Mouse (Mus musculus) adrenal gland, adult 18-20 months (tissue): ENCODE measurements at regions not wholly inside any gene's neighbourhood (a gene's known extent, or its start where the extent isn't known, plus 50 kb on each side); places are given as distances from the start of the nearest gene placed in this dataset.

ENCODE experiments used
- DNase-seq, 2 experiments: peaks; one replicate each; pipeline ENCODE4 v3.0.0; 2021 to 2022; ENCODE audit warnings: low spot score in 2 of 2

DNA sequence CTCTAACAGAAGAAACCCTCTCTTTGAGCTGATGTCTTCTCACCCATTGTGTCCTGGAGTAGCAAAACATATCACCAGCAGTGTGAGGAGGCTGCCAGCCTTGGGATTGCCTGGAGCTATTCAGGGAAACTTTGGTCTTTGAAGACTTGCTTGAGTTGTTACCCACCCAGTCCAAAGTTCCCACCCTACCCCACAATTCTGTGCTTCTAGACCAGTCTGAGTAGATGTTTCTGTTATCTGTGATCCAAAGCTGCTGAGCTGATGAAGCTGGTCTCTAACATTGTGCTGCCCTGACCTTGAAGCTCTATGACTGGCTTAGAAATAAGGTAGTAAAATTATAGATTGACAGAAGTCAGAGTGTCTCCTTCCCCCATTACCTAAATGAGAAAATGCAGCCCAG, 443.8 kb upstream of the Kdm8 start:
- DNase-seq: no peak

DNA sequence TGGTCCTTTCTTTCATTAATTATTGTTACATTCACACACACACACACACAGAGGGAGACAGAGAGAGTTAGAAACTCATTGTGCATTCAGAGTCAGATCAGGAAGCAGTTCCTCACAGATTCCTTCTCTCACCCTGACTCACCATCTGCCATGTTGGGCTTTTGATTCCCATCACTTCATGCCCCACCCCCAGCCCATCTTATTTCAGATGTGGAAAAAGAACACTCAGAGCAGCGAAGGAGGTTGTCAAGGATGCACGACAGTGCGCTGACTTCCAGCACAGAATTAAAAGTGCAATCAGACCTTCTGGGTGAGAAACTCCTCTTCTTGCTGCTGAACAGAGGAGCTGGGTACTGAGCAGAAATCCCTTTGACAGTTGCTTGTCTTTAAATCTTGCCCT, 438.8 kb upstream of the Kdm8 start:
- no peak for DNase-seq

DNA sequence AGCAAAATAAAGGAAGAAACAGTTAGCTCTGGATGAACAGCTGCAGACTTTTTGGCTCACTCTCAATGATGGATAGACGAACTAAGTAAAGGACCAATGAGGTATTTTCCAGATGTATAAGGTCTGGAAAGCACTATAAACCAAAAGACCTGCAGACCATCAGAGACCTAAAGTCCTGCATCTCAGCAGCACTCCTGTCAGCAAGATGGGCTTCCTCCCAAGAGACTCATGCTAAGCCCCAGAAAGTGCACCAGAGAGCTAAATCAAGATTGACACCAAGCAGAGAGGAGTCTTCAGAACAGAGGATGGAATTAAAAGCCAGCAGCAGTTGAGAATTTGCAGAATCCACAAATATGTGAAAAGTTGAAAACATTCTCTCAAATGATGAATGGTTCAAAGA, 425.2 kb upstream of the Kdm8 start:
- no peak for DNase-seq

DNA sequence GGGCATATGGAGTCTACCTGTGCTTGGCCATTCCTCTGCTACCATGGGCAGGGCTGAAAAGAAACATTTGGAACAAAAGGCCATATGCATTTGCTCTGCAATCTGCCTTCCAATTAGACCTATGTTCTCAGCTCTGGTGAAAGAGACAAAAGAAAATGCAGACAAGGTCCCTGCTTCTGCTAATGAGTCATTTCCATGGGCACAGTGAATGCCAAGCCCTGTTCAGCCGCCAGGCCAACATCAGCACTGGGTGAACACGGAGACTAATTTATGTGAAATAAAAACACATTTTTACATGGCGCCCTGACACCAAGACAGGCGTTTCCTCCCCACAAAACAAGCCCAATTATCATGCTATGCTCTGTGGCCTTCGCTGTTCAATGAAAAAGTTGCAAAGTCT, 419.5 kb upstream of the Kdm8 start:
- DNase-seq: no peak

DNA sequence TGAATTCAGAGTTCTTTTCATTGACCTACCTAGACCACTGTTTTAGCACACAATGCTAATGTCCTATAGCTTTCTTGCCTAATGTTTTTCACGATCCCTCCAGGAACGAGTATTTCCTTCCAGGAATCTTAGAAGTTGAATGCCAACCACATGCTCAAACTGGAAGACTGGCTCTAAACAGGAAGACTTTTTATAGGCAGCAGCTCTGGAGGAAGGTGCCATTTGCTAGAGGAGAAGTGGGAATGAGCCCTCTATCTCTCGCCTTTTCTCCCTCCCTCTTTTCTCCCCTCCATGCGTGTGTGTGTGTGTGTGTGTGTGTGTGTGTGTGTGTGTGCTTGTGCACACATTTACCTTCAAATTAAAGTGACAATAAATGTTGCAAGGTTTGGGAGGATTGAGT, 410.7 kb upstream of the Kdm8 start:
- DNase-seq: no peak

DNA sequence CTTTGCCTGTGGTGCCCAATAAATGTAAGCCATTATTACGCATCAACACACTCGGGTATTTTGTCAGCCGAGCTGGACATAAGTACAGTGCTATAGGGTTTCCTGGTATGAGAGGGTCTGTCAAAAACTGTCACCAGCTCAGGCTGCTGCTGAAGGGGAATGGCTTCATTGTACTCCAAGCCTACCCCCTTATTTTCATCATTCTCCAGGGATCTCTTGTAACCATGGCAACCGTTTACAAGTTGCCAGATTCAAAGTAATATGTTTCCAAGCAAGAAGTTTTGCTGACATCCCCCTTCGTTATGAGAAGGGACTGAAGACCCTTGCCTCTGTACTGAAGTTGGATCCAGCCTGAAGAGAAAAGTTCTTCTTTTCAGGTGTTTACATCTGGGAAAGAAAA, 410.3 kb upstream of the Kdm8 start:
- DNase-seq: no peak

DNA sequence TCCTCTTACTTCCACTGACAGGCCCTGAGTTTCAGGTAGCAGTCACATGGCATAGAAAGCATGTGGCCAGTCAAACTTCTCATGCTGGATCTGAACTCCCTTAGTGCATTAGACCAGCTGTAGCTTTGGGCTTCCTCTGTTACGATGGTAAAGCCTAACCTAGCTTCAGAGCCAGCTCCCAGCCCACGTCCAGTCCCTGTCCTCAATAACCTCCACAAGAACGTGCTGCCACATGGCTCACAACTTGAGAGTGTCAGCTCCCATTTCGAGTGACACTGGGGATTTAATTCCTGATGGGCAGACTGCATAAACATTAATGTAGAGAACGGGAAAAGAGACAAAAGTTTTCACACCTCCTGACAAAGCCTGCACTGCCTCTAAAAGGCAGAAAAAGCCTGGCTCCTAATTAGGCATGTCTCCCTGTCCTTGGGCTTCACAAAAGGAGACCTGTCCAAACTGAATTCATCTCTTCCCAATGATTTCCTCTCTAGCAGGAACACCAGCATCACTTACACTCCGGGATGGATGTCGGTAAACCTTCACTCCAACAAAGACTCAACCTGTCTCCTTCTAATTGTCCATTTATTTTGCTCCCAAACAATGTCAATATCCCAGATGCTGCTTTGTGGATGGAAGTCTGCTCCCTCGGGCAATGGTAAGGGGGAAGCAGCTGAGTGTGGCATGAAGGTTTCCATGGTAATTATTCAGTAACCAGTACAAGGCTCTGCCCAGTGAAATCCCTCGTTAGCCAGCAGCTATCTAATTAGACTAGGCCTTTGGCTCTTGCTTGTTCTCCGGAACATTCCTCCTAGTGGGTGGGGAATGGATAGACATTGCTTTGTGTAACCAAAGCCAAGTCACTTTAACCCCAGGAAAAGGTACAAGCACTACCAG, 408.1 kb upstream of the Kdm8 start:
- DNase-seq: no peak

DNA sequence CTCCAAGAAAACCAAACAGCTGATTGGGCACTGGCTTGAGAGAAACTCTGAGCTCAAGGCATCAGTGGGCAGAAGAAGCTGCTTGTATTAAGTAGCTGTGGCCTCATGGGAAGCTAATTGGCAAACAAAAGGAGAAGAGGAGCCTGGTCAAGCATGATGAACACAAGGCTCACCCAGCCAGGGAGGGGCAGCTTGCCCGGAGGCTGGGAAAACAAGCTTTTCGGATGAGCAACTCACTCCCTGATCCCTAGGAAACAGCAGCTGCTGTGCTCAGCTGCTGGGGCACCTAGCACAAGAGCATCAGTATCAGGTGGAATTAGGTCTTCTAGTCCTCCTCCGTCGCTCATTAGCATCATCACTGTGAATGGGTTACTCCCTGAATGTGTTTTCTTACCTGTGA, 405.6 kb upstream of the Kdm8 start:
- DNase-seq: no peak

DNA sequence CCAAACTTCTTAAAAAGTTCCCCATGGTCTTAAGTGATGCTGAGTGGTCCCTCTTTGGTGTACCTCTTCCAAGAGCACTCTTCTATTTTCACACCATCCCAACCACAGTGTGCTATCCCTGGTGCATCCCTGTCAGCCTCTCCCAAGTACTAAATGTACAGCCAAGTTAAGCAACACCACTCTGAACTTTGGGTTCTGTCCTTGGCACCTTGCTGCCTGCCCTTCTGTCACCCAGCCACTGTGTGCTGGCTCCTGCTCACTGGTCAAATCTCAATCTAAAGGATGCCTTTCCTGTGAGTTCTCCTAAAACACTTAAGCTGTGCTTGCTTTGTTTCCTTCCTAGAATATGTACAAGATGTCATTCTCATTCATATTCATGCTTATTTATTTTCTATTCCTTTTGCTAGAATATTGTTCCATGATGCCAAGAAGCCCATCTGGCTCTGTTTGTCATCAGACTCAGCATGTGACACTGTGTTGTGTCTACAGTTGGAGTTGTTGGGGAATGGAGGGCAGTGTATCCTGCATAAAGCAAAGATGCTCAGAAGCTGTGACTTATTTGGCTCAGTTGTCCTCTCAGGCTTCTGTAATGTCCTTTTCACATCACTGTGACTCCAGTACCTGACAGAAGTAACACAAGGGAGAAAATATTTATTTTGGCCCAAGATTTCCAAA, 388.4 kb upstream of the Kdm8 start:
- no peak for DNase-seq

DNA sequence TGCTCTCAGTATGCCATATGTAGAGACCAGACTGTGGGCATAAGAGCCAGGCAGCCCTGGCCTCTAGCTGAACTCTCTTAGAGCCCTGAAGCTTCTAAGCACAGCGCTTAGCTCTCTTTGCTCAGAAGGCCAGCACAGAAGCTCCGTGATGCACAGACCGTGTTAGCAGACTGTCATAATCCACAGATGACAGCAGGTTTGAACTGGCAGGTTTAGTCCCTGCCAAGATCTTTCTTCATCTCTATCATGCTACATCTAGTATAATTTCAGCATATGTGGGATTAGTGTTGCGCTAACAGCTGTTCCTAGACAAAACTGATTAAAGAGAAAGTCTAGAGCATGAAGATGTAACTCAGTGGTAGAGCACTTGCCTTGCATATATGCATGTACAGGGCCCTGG, 342.0 kb upstream of the Kdm8 start:
- no peak for DNase-seq

DNA sequence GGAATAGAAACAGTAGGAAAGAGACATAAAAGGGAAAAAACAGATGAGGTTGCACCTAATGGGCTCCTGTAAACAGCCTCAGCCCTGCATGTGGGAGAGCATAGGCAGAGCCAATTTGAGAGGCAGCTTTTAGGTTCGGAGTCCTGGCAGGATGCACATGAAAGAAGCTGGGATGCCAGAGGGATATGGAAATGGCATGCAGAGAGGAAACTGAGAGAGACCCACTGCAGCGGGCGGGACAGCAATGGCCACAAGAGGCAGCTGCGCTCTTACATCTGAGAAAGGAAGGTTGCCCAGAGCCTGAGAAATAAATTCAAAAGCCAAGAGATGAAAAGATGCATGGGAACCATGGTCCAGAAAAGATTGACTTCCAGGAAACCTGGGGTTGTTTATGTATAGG, 340.5 kb upstream of the Kdm8 start:
- DNase-seq: no peak

DNA sequence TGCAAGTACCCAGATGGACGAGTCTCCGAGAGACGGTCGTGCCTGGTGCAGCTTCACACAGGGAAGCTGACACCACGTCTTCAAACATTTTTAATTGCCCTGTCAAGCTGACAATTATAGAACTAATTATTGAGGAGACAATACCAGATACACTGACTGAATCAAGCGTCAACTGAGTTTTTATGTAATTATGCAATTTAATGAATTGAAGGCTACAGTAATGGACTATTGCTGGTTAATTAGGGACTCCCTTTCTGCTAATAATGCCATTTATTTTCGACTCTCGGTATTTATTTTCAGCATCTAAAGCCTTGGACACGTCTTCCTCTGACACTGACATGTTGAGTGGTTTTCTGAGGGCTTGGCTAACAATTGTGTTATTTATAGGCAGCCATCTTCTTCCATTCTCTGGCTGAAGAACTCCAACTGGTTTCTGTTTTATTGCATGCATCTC, 331.6 kb upstream of the Kdm8 start:
- DNase-seq: no peak

DNA sequence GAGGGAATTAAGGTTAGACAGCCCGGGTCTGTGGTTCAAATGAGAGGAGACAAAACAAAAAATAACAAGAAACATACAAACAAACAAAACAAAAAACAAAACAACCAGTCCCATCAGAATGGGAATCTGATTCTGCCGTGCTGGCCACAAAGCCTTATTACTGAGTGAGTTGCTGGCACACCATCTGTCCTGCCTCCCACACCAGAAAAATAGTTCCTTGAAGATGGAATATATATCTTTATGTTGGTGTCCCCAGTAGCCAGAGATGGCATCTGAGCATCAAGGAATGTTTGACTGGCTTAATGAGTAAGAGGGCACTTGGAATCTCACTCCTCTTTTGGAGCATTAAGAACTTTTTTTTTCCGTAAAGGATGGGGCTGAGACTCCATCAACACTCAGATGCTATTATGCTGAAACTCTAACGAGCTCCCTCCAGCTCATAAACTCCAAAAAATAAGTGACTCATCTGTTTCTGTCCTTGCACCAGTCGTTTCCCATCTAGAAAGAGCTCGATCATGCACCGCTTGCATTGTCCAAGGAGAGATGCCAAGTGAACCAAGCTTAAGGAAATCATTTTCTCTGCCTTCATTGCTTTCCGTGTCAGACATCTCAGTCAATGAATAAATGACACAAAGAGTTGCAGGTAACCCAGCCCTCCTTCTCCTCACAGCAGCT, 329.0 kb upstream of the Kdm8 start:
- no peak for DNase-seq

DNA sequence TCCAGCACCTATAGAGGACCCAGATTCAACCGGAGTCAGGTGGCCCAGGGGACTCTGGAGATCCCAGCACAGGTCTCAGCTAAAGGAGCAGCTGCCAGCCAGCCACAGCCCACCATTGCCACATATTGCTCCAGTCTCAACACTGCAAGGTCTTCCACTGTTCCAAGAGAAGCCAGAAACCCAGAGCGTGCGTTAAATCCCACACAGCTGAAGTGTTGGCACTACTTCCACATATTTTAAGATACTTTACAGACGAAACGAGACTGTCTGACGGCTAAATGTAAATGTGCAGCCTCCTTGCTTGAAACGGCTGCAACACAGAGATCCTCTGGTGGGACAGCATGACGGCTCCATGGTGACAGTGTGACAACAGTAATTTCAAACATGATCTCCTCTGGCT, 327.3 kb upstream of the Kdm8 start:
- DNase-seq: no peak

DNA sequence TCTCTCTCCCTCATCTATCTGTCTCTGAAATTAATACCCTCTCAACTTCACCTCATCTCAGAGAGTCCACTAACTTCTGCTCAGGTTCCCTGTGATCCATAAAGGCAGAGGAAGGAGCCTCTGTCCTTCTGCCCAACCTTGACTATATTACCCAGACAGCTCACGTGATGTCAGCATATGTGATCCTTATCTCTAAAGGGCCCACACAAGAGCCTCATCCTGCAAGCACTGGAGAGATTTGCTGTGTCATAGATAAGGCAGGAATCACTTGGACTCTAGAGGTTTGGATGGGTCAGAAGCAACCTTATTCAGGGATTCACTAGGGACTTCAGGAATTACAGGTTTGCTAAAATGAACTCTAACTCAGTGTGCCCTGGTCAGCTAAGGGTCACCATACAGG, 315.3 kb upstream of the Kdm8 start:
- no peak for DNase-seq

DNA sequence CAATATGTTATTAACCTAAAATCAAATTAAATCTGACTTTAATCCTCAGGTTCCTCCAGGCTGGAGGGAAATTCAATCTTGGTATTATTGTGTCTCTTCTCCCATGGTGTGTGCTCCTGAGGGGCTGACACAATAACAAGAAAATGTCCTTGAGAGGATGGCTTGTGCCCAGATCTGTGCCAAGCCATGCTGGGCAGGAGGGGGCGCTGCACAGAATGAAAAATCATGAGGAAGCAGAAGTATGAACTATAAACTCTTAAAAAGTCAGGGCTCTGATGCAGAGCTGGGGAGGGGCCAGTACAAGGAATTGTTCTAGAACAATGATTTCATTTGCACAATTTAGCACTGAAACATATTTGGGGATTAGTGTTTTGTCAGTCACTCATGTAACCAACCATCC, 312.5 kb upstream of the Kdm8 start:
- no peak for DNase-seq

DNA sequence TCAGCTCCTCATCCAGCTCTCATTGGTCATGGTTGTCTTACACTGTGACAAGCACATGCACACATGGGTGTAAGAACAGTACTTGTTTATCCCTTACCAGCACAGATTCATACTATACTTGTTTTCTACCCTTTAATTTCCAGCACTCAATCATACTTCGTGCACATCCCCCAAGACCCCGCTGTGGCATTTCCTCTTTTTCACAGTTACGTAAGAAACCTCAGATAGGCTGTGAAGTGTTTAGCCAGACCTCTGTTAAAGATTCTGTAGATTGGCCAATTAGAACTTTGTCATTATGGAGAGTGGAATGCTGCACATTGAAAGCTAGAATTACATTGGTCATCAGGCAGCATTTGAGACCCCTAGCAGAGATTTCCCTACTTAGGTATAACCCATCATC, 305.9 kb upstream of the Kdm8 start:
- no peak for DNase-seq

DNA sequence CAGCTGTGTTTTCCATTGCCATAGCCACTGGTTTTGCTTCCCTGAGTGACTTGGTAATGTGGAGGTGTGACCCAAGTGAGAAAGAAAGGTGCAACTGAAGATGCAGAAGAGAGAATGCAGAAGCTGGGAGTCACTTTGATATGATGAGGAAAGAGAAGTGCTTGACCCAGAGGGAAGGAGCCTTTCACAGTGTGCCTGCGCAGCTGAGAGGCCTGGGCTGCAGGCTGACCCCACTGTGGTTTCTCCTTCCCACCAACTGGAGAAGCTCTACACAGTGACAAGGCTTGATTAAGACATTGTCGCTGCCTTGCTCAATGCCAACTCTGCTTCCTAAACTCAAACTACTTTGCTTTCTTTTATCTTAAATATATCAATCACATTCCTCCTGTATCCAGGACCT, 305.3 kb upstream of the Kdm8 start:
- DNase-seq: no peak

DNA sequence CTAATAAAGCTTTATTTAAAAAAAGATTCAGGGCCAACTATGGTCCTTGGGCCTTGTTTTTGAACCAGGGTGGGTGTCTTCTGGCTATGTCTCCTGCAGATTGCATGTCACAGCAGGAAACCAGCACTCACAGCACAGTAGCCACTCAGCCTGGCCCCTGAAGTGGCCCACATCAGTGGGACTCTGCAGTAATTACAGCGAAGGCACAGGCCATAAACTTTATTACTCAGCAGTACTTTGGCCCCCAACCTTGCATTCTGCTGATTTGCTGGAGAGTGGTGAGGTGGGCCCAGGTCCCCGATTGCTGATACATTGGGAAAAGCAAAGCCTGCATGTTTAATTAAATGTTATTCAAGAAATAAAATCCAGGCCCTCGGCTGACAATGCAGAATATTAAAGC, 303.6 kb upstream of the Kdm8 start:
- no peak for DNase-seq

DNA sequence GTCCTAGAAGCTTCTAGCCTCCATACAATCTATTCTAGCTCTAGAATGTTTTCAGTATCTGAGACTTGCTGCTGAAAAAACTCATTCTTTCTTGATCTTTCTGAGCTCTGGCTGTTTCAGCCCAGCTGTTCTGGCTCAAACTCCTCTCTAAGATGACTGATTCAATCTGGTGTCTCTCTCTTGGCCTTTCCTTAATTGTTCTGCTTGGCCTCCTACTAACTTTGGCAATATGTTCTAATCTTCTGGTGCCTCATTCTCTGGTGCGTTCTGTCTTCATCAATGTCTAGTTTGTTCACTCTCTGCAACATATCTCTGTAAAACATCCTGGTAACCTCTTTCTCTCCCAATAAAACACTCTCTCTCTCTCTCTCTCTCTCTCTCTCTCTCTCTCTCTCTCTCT, 302.6 kb upstream of the Kdm8 start:
- no peak for DNase-seq

DNA sequence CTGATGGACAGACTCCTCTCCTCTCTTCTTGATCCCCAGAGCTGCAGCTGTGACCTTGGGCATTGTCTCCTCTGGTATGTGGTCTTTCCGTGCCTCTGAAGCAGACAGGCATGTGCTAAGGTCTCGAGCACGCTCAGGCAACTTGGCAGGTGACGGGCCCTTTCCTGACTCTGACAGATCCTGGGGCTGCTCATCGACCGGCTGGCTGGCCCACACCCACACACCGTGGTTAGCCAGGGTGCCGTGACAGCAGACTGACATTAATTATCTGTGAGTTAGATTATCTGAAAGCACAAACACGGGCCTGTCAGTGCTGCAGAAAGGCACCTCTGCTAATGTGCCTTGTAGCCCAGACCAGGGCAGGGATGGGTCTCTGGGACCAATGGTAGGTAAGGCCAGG, 298.5 kb upstream of the Kdm8 start:
- DNase-seq: no peak

DNA sequence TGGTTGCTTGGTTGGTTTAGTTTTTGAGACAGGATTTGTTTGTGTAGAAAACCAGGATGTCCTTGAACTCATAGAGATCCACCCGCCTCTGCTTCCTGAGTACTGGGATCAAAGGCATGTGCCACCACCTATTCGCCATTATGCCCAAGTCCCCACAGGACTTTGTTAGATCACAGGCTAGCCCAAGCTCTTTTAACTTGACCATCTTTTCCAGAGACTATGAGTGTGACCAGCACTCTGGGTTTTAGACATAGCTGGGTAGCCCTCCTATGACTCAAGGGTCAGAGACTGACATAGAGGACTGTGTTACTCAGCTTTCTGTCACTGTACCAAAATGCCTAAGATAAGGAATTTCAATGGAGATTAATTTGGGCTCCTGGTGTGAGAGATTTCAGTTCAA, 295.3 kb upstream of the Kdm8 start:
- DNase-seq: no peak
